Mouse (Mus musculus) cerebellum, postnatal 14 days (tissue): Measurements from ENCODE around the gene Nxpe4.
"Not testable (repeated sequence)": the region's sequence is repeated elsewhere in the genome, so short reads cannot be mapped to it uniquely, and the experiment has no call there.

ENCODE experiments used
- DNase-seq, 2 experiments: peaks; one replicate each; pipeline ENCODE4 v3.0.0; 2021; ENCODE audit warnings: mixed read lengths in 2 of 2

Nxpe4 gene

GRCm38 (mm10) chr9:48241791-48242190 lies 80.0 kb downstream of the Nxpe4 start:
- DNase-seq = no peak

GRCm38 (mm10) chr9:48242756-48243155 lies 80.9 kb downstream of the Nxpe4 start:
- no peak for DNase-seq

- DNase-seq = no peak
These were observed 82.4 kb downstream of the Nxpe4 start for GRCm38 (mm10) chr9:48244175-48244574.

GRCm38 (mm10) chr9:48245525-48245924 lies 83.7 kb downstream of the Nxpe4 start:
- DNase-seq = peak; percentile 71 to 78

- no peak for DNase-seq
These were observed 85.5 kb downstream of the Nxpe4 start for GRCm38 (mm10) chr9:48247276-48247675.

GRCm38 (mm10) chr9:48252236-48252635 lies 90.4 kb downstream of the Nxpe4 start:
- no peak for DNase-seq

DNA sequence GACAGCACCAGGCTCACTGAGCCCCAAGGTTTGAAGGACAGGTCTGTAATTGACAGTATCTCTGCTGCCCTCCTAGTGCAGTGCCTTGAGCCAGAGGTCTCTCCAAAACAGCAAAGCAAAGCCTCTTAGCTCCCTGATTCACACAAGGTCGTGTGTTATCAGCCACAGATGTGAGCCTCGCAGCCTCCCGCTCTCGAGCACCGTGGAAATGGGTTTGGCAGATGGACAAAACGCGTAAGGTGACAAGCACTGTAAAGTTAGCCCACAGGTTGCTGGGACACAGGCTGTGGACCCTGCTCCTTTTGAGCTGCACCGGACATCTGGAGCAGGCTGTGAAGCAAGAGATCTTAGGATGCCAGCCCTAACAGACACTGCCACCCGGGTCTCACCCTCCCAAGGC lies 95.2 kb downstream of the Nxpe4 start:
- DNase-seq = no peak

GRCm38 (mm10) chr9:48257741-48258423 lies 96.1 kb downstream of the Nxpe4 start:
- DNase-seq = peak; percentile 86 to 88

- no peak for DNase-seq
These were observed 102.8 kb downstream of the Nxpe4 start for GRCm38 (mm10) chr9:48264616-48265015.

- no peak for DNase-seq
These were observed 103.7 kb downstream of the Nxpe4 start for GRCm38 (mm10) chr9:48265491-48265890.

GRCm38 (mm10) chr9:48266286-48267027 lies 104.6 kb downstream of the Nxpe4 start:
- peak; percentile 88 to 92 for DNase-seq

- DNase-seq = peak; percentile 42 to 55
These were observed 105.2 kb downstream of the Nxpe4 start for GRCm38 (mm10) chr9:48267028-48267441.

DNA sequence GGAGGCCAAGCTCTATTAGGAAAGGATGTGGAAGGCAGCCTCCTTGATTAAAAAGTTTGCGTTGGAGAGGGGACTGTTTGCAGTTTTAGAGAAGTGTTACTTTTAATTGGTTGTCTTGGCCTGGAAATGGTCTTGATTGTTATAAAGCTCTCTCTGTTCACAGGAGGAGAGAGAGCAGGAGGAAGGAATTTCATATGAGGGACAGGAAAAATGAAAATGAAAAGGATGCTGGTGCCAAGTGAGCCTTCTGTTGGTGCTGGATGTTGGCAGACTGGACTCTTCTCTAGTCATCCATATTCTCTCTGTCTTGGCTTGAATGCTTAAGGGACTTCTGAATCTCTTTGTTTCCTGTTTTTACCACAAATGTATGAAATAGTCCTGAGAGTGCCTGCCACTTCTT lies 106.1 kb downstream of the Nxpe4 start:
- DNase-seq = peak in 1 of 2 experiments; percentile 46

DNA sequence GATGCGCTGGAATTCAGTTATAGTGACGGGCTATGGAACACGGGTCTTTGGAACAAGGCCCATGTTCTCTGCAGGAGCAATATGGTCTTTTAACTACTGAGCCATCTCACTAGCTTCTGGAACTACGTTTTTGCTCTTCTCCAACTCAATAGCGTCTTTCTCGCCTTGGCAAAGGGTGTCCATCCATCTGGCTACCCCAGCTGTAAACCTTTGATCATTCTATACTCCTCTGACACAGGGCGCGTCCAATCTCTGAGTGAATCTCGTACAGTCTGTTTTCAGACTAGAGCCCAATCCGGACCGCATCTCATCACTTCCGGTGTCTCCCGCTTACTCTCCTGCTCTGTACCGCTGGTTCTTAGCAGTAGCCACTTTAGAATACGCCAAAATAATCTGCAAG lies 115.0 kb downstream of the Nxpe4 start:
- peak; percentile 30 to 38 for DNase-seq

- no peak for DNase-seq
These were observed 122.4 kb downstream of the Nxpe4 start for GRCm38 (mm10) chr9:48284221-48284620.

DNA sequence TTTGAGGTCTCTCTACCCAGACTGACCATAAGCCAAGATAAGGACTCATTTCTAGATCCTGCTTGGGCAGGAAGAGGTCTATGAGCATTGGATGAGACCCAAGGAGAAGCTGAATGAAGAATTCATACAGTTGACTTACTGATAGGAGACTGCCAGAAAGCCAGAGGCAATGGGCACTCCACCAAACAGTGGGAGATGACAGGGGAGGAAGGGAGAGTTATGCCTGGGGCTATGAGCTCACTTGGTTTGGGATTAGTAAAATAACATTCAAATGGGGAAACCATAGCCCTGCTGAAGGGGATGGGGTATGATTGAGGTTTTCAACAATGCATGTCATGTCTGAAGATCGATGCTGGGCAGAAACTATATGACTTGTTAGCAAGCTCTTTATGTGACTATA lies 128.5 kb downstream of the Nxpe4 start:
- DNase-seq = no peak

DNA sequence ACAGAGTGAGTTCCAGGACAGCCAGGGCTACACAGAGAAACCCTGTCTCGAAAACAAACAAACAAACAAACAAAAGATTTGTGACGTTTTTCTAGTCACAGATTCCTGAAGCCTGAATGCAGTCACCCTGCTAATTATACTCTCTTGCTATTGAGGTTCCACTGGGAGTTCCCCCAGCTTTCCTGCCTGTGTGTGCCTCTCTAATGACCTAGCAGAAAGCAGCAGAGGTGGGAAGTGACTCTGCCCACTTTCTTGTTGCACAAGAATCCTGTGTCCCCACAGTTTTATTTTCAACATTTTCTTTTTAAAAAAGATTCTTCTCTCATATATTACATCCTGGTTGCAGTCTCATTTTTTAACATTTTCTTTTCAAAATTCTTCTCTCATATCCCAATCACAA lies 132.9 kb downstream of the Nxpe4 start:
- DNase-seq = no peak

- no peak for DNase-seq
These were observed 137.2 kb downstream of the Nxpe4 start for GRCm38 (mm10) chr9:48298983-48299382.

DNA sequence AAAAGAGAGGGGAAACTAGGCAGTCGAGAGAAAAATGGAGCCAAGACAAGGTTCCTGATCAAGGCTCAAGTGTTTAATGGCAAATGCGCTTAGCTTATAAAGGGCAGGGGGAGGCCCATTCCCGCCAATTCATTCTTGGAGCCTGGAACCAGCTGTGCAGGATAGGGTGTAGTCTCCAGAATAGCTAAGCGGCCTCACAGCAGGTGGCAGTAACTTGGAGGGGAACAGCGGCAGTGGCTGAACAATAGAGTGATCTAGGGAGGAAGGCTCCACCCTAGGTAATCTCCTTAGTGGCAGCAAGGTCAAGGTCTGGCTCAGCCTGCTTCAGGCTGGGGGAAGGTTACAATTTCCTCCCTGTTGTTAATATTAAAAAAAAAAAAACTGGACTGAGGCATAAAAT lies 141.7 kb downstream of the Nxpe4 start:
- not testable (repeated sequence) for DNase-seq

DNA sequence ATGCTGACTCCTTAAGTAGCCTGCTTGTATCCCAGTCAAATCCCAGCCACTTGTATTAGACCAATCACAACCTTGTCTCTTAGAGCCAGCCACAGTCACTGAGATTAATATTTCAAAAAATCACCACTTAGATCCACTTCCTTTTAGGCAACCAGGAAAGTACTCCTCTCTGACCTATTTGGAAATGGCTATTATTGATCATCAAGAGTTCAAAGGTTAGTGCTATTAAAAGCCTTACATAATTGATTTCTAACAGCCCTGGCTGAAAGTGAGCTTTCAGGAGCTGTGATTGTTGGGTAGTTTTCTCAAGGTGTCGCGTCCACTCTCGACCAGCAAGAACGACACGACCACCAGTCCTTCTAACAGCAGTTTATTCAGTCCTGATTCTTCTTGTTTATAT lies 149.4 kb downstream of the Nxpe4 start:
- no peak for DNase-seq

- no peak for DNase-seq
These were observed 152.4 kb downstream of the Nxpe4 start for GRCm38 (mm10) chr9:48314194-48314593.

GRCm38 (mm10) chr9:48315825-48316224 lies 154.0 kb downstream of the Nxpe4 start:
- DNase-seq = no peak

GRCm38 (mm10) chr9:48326338-48326737 lies 164.5 kb downstream of the Nxpe4 start:
- DNase-seq = no peak

- DNase-seq = no peak
These were observed 167.8 kb downstream of the Nxpe4 start for GRCm38 (mm10) chr9:48329597-48329996.
